Mouse (Mus musculus): ENCODE data around the gene Stub1. TPM values are rescaled to one million over a fixed set of nuclear protein-coding genes. Genes with fewer than 3 reads are reported as not detected.

Stub1 gene
- total RNA-seq, 2 experiments from 2014 or later: 116 to 134 TPM

- no peak for DNase-seq (ENCODE audit: low spot score in 2 of 2)
Measured at GRCm38 (mm10) chr17:25869498-25869897, 36.3 kb upstream of the Stub1 start.

- DNase-seq (ENCODE audit: low spot score in 2 of 2): peak in 1 of 2 experiments; percentile 72
Measured at GRCm38 (mm10) chr17:25868601-25869191, 35.5 kb upstream of the Stub1 start, which contains the start of gene Mcrip2. Gene Mcrip2 (minus strand): TSS chr17:25868764.

- peak in 1 of 2 experiments; percentile 57 for DNase-seq (ENCODE audit: low spot score in 2 of 2)
Measured at GRCm38 (mm10) chr17:25867836-25868600, 34.8 kb upstream of the Stub1 start.

GRCm38 (mm10) chr17:25867509-25867835 lies 34.3 kb upstream of the Stub1 start:
- no peak for DNase-seq (ENCODE audit: low spot score in 2 of 2)

GRCm38 (mm10) chr17:25866172-25866571 lies 33.0 kb upstream of the Stub1 start:
- no peak for DNase-seq (ENCODE audit: low spot score in 2 of 2)

- DNase-seq (ENCODE audit: low spot score in 2 of 2): no peak
Measured at GRCm38 (mm10) chr17:25865288-25865687, 32.1 kb upstream of the Stub1 start.

GRCm38 (mm10) chr17:25864311-25864710 lies 31.1 kb upstream of the Stub1 start:
- DNase-seq (ENCODE audit: low spot score in 2 of 2): no peak

GRCm38 (mm10) chr17:25863681-25864080 lies 30.5 kb upstream of the Stub1 start:
- no peak for DNase-seq (ENCODE audit: low spot score in 2 of 2)

- DNase-seq (ENCODE audit: low spot score in 2 of 2): no peak
Measured at GRCm38 (mm10) chr17:25861704-25862612, 28.8 kb upstream of the Stub1 start.

- DNase-seq (ENCODE audit: low spot score in 2 of 2): peak; percentile 74 to 87
Measured at GRCm38 (mm10) chr17:25860832-25861703, 27.9 kb upstream of the Stub1 start, which contains the start of gene Wdr90. Gene Wdr90 (minus strand): TSS chr17:25861501.

- DNase-seq (ENCODE audit: low spot score in 2 of 2): no peak
Measured at GRCm38 (mm10) chr17:25860229-25860628, 27.0 kb upstream of the Stub1 start.

- peak; percentile 88 to 95 for DNase-seq (ENCODE audit: low spot score in 2 of 2)
Measured at GRCm38 (mm10) chr17:25844396-25844901, 11.2 kb upstream of the Stub1 start, which contains the start of gene Rhot2. Gene Rhot2 (minus strand): TSS chr17:25844851.

- DNase-seq (ENCODE audit: low spot score in 2 of 2): no peak
Measured at GRCm38 (mm10) chr17:25843636-25844395, 10.6 kb upstream of the Stub1 start.

- no peak for DNase-seq (ENCODE audit: low spot score in 2 of 2)
Measured at GRCm38 (mm10) chr17:25843122-25843521, 9.9 kb upstream of the Stub1 start.

GRCm38 (mm10) chr17:25842509-25842908 lies 9.3 kb upstream of the Stub1 start:
- no peak for DNase-seq (ENCODE audit: low spot score in 2 of 2)

GRCm38 (mm10) chr17:25841117-25841880 lies 8.1 kb upstream of the Stub1 start, which contains the start of gene Gm20683:
Gene Gm20683 (minus strand): TSS chr17:25841763.
- no peak for DNase-seq (ENCODE audit: low spot score in 2 of 2)

- DNase-seq (ENCODE audit: low spot score in 2 of 2): no peak
Measured at GRCm38 (mm10) chr17:25840519-25840918, 7.3 kb upstream of the Stub1 start.

GRCm38 (mm10) chr17:25839455-25840235 lies 6.4 kb upstream of the Stub1 start:
- DNase-seq (ENCODE audit: low spot score in 2 of 2): no peak
